Mouse (Mus musculus) CH12F3 (cell line): Measurements from ENCODE around the gene Cdh5.
"Not testable (repeated sequence)": the region's sequence is repeated elsewhere in the genome, so short reads cannot be mapped to it uniquely, and the experiment has no call there.

Experiments used
- in situ Hi-C: fragments of 300-500 bp; cut with MboI; formaldehyde crosslinking; loops from 2 replicates; pipeline ENCODE4 v1.14.3; 2020; ENCODE audit warnings: low sequenced_read_pairs

The Cdh5 gene

DNA sequence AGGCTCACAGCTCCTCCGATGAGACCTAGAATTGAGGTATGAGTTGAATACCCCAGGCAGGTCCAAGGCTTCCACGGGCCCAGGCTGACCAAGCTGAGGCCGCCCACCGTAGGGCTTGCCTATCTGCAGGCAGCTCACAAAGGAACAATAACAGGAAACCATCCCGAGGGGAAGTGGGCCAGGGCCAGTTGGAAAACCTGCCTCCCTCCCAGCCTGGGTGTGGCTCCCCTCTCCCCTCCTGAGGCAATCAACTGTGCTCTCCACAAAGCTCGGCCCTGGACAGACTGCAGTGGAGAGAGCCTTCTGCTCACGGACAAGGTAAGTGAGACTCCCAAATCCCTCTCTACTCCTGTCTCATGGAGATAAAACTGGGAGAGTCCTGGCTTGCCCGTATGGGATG lies at the start of gene Cdh5:
Cdh5 (plus strand) TSS at position 211 of the 400 bp plus-strand sequence.
- in situ Hi-C loops = no loop called here

DNA sequence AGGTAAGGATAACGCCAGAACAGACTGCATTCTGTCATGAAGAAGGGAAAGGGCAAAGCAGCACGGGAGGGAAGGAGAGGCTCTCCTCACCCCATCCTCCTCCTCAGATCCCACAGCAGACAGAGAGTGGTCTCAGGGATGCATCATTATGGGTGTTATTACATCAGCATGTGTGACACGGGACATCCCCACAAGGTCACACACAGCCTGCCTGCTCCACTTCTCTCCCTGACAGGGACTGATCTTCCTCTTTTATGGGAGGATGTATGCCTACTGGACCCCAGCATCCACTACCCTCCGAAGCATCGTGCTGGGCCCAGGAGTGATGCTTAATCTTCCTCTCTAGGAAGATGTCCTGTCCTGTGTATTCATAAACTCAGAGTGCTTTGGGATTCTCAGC lies 41.5 kb upstream of the Cdh5 start:
- in situ Hi-C loops = no loop called here

DNA sequence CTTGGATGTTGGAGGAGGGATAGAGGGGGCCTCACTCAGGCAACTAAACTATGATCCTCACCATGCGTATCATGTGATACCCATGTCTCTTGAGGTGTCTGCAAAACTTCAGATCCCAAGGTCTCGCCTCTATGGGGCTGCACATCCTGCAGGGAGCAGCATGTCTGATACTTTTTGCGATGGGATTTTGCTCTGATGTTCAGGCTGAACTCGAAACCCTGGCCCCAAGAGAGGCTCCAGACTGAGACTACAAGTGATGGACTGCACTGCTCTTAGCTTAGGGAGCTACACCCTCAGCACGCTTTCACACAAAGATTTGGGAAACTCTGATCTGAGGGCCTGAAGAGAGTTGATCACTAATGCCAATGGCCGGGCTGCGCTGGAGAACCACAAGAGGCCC lies 41.0 kb upstream of the Cdh5 start:
- in situ Hi-C loops = no loop called here

GRCm38 (mm10) chr8:104061048-104061988 lies 40.1 kb upstream of the Cdh5 start:
- in situ Hi-C loops = no loop called here

- in situ Hi-C loops = no loop called here
These were observed 39.2 kb upstream of the Cdh5 start for GRCm38 (mm10) chr8:104061989-104062820.

- in situ Hi-C loops = no loop called here
These were observed 36.2 kb upstream of the Cdh5 start for GRCm38 (mm10) chr8:104065223-104065622.

DNA sequence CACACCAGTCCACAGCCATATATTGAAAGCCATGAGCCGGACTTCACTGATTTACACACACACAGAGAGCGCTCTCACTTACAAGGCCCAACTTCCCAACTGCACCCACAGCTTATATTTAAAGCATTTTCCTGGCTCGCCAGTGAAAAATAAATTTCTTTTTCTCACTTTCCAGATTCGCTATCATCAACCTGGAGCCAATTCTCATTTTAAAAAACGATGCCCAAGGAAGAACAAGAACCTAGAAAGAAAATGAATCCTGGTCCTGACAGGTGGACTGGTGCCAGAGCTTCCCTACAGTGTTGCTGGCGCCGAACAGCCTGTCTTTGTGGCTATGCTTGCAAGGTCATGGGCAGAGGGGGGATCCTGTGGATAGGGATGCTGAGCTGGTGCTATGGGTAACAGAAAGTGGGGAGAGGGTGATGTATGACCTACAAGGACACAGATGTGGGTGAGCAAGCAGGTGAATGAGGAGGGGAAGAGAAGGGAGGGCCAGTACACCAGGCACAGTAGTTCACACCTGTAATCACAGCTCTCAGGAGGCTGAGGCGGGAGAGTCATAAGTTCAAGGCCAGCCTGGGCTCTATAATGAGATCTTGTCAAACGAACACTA lies 35.4 kb upstream of the Cdh5 start:
- in situ Hi-C loops = no loop called here

- in situ Hi-C loops = no loop called here
These were observed 34.0 kb upstream of the Cdh5 start for GRCm38 (mm10) chr8:104067390-104067925.

DNA sequence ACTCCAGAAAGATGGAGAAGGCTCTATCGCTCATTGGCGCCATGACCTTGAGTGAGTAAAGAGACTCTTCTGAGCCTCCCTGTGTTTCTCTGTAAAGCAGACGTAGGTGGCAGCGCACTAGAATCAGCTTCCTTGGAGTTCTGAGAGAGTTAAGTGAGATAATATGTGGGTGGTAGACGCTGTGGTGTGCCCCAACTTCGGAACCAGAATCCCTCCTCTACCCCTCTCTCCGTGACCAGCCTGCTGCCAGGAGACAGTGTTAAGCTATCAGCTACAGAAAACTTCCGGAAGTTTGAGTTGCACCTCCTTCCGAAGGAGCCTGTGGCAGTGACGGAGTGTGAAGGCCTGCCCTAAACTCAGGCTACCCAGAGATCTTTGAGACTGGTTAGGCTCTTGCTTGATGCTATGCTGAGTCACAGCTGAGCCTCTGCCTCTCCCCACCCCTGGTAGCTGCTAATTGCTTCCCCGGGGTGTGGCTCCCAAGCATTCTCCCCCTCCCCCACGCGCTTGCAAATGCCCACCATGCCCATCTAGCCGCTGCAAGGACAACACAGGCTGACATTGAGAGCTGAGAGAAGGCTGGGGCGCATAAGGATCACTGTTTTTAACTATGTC lies 32.9 kb upstream of the Cdh5 start:
- in situ Hi-C loops = no loop called here

GRCm38 (mm10) chr8:104070201-104070865 lies 31.1 kb upstream of the Cdh5 start:
- in situ Hi-C loops = not testable (repeated sequence)

DNA sequence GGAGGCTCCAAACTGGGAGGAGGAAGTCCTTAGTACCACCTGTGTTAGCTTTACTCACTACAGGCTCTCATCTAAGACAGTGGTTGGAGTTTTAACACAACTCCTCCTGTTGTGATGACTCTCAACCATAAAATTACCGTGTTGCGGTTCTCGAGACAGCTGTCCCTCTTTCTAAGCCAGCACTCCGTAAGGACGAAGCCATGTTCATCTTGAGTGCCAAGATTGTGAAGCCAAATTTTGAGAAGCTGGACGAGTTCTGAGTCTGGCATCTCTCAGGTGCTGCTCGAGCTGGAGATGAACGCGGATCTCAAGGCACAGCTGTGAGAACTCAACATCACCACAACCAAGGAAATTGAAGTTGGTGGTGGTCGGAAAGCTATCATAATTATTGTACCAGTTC lies 30.5 kb upstream of the Cdh5 start:
- in situ Hi-C loops = no loop called here

DNA sequence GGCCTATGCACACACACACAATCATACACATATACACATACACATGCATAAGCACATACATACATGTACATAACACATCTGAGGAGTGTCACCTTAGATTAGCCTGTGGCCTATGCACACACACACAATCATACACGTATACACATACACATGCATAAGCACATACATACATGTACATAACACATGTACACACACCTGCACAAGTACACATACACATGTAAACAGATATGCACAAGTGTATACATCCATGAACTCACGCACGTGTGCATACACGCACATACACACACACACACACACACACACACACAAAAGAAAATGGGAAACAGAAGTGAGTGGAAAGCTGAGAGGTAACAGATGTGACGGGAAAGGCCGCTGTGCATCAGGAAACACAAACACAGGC lies 26.3 kb upstream of the Cdh5 start:
- in situ Hi-C loops = no loop called here

DNA sequence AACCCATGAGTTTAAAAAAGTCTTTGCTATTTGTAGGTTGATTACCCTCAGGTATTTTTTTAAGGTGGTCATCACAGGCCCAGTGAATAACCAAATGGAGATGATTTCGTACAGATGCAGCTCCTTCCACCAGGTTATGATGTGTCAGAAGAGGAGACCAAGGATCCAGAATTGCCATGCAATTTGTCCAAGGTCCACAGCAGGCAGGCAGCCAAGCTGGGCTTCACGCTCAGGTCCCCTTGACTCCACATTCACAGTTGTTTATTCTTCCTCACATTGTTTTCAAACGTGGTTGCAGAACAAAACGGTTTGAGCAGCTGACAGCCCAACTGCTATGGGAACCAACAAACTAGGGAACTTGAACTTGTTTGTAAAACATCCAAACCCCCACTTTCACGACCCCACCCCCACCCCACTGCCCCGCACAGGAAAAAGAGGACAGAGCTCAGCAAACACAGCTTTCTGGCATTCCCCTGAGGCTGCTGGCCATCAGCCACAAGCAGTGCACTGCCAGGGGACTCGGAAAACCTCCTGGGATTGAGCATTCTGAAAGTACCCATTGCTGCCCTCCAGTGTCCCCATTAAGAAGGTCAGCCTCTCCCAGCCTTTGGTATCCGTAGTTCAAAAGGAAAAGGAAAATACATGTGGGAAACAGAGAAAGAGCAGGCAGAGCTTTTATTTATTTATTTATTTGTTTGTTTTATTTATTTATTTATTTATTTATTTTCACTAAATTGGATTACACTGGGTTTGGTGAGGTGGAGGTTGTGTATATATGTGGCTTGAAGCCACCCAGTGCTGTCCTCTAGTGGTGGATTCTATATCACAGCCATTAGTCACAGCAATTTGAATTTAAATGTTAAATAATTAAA lies 24.6 kb upstream of the Cdh5 start:
- in situ Hi-C loops = no loop called here

- in situ Hi-C loops = no loop called here
These were observed 23.3 kb upstream of the Cdh5 start for GRCm38 (mm10) chr8:104078091-104078490.

DNA sequence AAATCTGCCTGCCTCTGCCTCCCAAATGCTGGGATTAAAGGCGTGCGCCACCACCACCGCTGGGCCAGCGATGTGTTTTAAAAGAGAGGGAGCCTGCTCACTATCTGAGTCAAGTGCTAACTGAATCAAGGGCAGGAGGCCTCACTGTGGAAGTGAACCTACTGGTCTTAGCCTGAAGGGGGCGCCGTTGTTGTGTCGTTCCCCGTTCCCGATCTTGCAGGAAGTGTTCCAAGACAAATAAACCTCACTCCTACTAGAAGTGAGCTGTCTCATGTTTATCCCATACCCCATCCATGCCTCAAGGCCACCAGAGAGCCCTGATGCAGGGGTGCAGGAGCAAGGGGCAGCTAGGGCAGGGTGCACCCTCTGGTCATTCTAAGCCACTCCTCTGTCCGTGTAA lies 16.1 kb upstream of the Cdh5 start:
- in situ Hi-C loops = no loop called here

GRCm38 (mm10) chr8:104086615-104087014 lies 14.8 kb upstream of the Cdh5 start:
- in situ Hi-C loops = no loop called here

- in situ Hi-C loops = no loop called here
These were observed 14.3 kb upstream of the Cdh5 start for GRCm38 (mm10) chr8:104087091-104087490.

- in situ Hi-C loops = not testable (repeated sequence)
These were observed 13.5 kb upstream of the Cdh5 start for GRCm38 (mm10) chr8:104087878-104088277.

GRCm38 (mm10) chr8:104088881-104089280 lies 12.5 kb upstream of the Cdh5 start:
- in situ Hi-C loops = no loop called here
